Mouse (Mus musculus) liver, embryonic 16.5 days (tissue): ENCODE measurements around the gene Hmgxb4. TPM values are rescaled to one million over a fixed set of nuclear protein-coding genes. Genes with fewer than 3 reads are reported as not detected.

Experiments
- ATAC-seq: fragments of 200-750 bp; cut with Nextera tagmentation; 2 replicates; pipeline ENCODE4 v1.8.0; 2017; ENCODE audit warnings: low read depth, mild to moderate bottlenecking, moderate number of reproducible peaks, moderate library complexity
- H3K27ac ChIP-seq: fragments of 300-500 bp; sonication (generic); 2 replicates; pipeline ENCODE4 v1.5.1; 2014; ENCODE audit warnings: mild to moderate bottlenecking, low read length
- H3K27me3 ChIP-seq: fragments of 300-500 bp; sonication (generic); 2 replicates; pipeline ENCODE4 v1.6.1; 2014; ENCODE audit warnings: low read depth, low read length, mixed read lengths; ENCODE audit not compliant: control insufficient read depth, insufficient read depth
- H3K36me3 ChIP-seq: fragments of 300-500 bp; sonication (generic); 2 replicates; pipeline ENCODE4 v1.6.1; 2014; ENCODE audit warnings: mild to moderate bottlenecking; ENCODE audit not compliant: control insufficient read depth, insufficient read depth
- H3K4me1 ChIP-seq: fragments of 300-500 bp; sonication (generic); 2 replicates; pipeline ENCODE4 v1.6.1; 2014; ENCODE audit warnings: low read depth, low read length, mixed read lengths; ENCODE audit not compliant: control insufficient read depth
- H3K4me2 ChIP-seq: fragments of 300-500 bp; sonication (generic); 2 replicates; pipeline ENCODE4 v1.6.1; 2014; ENCODE audit warnings: low read depth, low read length, mixed read lengths
- H3K4me3 ChIP-seq: fragments of 300-500 bp; sonication (generic); 2 replicates; pipeline ENCODE4 v1.5.1; 2014; ENCODE audit warnings: low read depth, mild to moderate bottlenecking, low read length
- H3K9ac ChIP-seq: fragments of 300-500 bp; sonication (generic); 2 replicates; pipeline ENCODE4 v1.6.1; 2014; ENCODE audit warnings: low read depth, low read length
- H3K9me3 ChIP-seq: fragments of 300-500 bp; sonication (generic); replicated peaks from 2 replicates; pipeline ENCODE4 v1.6.1; 2016; ENCODE audit warnings: low read length; ENCODE audit not compliant: control insufficient read depth
- WGBS: fragments of 180-500 bp; shearing (Covaris S2); extraction: QIAGEN DNeasy Blood & Tissue Kit; methylation state at CpG from one replicate; pipeline ENCODE4 v1.1.7; 2014; ENCODE audit not compliant: insufficient replicate concordance; 5-methylcytosine and 5-hydroxymethylcytosine counted together
- polyA plus RNA-seq: library from polyadenylated mRNA; unstranded; fragments of >200 nt; fragmentation: Nextera tagmentation; extraction: Ambion mirVana; gene quantifications from 2 replicates; pipeline ENCODE4 v1.2.1, GENCODE M21; 2015

Gene Hmgxb4
- polyA plus RNA-seq, 1 experiment from 2014 or later: 8.7 TPM

DNA sequence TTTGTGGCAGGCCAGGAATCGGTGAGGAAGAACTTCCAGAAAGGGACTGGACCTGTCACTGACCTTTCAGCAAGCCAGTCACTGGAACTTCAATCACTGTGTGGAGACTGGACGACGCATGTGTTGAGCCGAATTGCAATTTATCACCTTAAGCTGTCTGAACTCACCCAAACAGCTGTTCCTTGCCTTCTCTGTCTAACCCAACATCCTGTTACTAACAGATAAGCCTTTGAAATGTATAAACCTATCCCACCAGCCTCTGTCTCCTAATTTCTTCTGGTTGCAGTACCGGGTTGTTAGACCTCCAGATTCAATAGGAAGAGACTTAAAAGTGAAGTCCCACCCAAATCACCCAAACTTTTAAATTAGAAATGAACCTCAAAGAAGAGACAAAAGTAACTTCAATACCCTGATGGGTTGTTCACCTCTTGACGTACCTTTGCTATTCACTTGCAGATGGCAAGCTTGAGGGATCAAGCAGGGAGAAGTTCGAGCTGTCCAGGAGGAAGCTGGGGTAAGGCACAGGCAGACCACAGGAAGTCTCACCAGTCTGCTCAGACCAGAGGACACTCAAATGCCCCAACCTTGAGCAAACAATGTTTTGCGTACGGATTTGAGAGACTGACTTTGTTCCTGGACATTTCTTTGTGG is 13.0 kb upstream of the Hmgxb4 start:
- Histone ChIP-seq H3K4me2 (no peak overlapping the region), H3K36me3 (no peaks in the 10 kb centered on the region), H3K4me1 (no peaks in the 10 kb centered on the region), H3K27ac (no peak overlapping the region), H3K4me3 (no peak overlapping the region), H3K27me3 (no peaks in the 10 kb centered on the region), H3K9me3 (no peaks in the 10 kb centered on the region), H3K9ac (no peak overlapping the region)
- no peak for ATAC-seq
- WGBS: 16% methylated on average over 9 of the region's 9 CpGs

DNA sequence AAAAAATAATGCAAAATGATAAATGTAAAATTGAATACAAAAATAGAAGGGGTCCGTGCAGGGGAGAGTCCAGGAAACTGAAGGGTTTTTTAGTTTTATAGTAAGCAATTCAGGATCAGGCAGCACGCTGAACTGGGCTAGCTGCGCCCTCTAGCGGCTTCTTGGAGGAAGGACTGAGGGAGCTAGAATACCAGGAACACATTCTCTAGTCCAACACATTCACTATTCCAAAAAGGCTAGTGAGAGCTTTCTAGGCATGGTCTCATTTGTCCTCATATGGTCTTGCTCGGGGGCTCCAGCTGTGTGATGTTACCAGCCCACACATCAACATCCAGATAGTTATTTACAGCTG is 12.5 kb upstream of the Hmgxb4 start:
- no peak overlapping the region for H3K4me2 ChIP-seq

DNA sequence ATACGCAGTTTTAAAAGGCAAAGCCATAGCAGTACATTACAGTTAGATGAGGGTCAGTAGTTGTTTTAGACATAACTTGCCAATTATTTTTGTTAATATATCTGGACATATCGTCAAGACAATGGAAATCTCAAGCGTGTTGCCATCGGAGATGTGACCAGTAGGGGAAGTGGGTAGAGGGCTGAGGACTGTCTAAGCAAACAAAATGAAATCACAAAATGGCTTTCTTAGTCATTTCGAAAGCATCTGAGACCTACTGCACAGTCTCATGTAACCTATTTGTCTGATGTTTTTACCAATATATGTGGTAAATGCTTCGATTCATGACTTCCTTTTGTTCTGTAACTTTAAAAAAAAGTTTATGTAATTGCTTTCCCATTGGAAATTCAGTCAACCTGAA is 11.3 kb upstream of the Hmgxb4 start:
- ATAC-seq: no peak
- Histone ChIP-seq H3K27ac (no peak overlapping the region), H3K4me2 (no peak overlapping the region), H3K4me3 (no peak overlapping the region), H3K9ac (no peak overlapping the region), H3K27me3 (no peaks in the 10 kb centered on the region), H3K36me3 (no peaks in the 10 kb centered on the region), H3K4me1 (no peaks in the 10 kb centered on the region), H3K9me3 (no peaks in the 10 kb centered on the region)
- 66% methylated on average over 6 of the region's 6 CpGs for WGBS

More for the DNA sequence above, 12.5 kb upstream of the Hmgxb4 start:
- Histone ChIP-seq H3K4me3 (no peak overlapping the region), H3K4me1 (no peaks in the 10 kb centered on the region), H3K36me3 (no peaks in the 10 kb centered on the region), H3K27me3 (no peaks in the 10 kb centered on the region), H3K27ac (no peak overlapping the region), H3K9me3 (no peaks in the 10 kb centered on the region), H3K9ac (no peak overlapping the region)
- 0% methylated on average over 5 of the region's 5 CpGs for WGBS
- no peak for ATAC-seq

GRCm38 (mm10) chr8:74987436-74987835 is 5.7 kb upstream of the Hmgxb4 start:
- WGBS: 77% methylated on average over 5 of the region's 5 CpGs
- no peak for ATAC-seq
- H3K9ac ChIP-seq: no peak overlapping the region

GRCm38 (mm10) chr8:74990021-74990420 is 3.1 kb upstream of the Hmgxb4 start:
- WGBS: 24% methylated on average over 15 of the region's 15 CpGs

More at GRCm38 (mm10) chr8:74987436-74987835, 5.7 kb upstream of the Hmgxb4 start:
- Histone ChIP-seq H3K4me1 (no peaks in the 10 kb centered on the region), H3K9me3 (no peaks in the 10 kb centered on the region), H3K4me2 (no peak overlapping the region), H3K4me3 (no peak overlapping the region), H3K27me3 (no peaks in the 10 kb centered on the region), H3K27ac (no peak overlapping the region), H3K36me3 (no peaks in the 10 kb centered on the region)

GRCm38 (mm10) chr8:74993475-74994451 is 607 bp downstream of the Hmgxb4 start:
- Histone ChIP-seq H3K4me2 (peak overlapping the region; percentile 71), H3K36me3 (no peaks in the 10 kb centered on the region), H3K4me3 (peak overlapping the region; percentile 86), H3K27ac (peak overlapping the region; percentile 90), H3K4me1 (peaks cover 8% of the 10 kb centered on the region), H3K9me3 (no peaks in the 10 kb centered on the region), H3K9ac (peak overlapping the region; percentile 98), H3K27me3 (no peaks in the 10 kb centered on the region)
- peak; percentile 91 for ATAC-seq
- under 1% methylated on average over 88 of the region's 111 CpGs for WGBS

More at GRCm38 (mm10) chr8:74990021-74990420, 3.1 kb upstream of the Hmgxb4 start:
- Histone ChIP-seq H3K9ac (no peak overlapping the region), H3K4me2 (0 out of 2 replicates have a peak overlapping the region, but pooled peaks have one; percentile 24), H3K9me3 (no peaks in the 10 kb centered on the region), H3K4me3 (0 out of 2 replicates have a peak overlapping the region, but pooled peaks have one; percentile 5), H3K36me3 (no peaks in the 10 kb centered on the region), H3K27ac (no peak overlapping the region), H3K4me1 (peaks cover 8% of the 10 kb centered on the region), H3K27me3 (no peaks in the 10 kb centered on the region)
- no peak for ATAC-seq

GRCm38 (mm10) chr8:74994540-74994939 is 1.4 kb downstream of the Hmgxb4 start:
- Histone ChIP-seq H3K36me3 (peaks cover under 1% of the 10 kb centered on the region; the same call in 1 of the 2 replicates), H3K9ac (peak overlapping the region; percentile 98), H3K4me2 (peak overlapping the region; percentile 71), H3K27me3 (no peaks in the 10 kb centered on the region), H3K27ac (no peak overlapping the region), H3K4me3 (peak overlapping the region; percentile 86), H3K4me1 (peaks cover 8% of the 10 kb centered on the region), H3K9me3 (no peaks in the 10 kb centered on the region)
- ATAC-seq: no peak
- 3% methylated on average over 7 of the region's 7 CpGs for WGBS

GRCm38 (mm10) chr8:75000431-75000830 is 7.3 kb downstream of the Hmgxb4 start:
- Histone ChIP-seq H3K27me3 (no peaks in the 10 kb centered on the region), H3K4me2 (no peak overlapping the region), H3K27ac (no peak overlapping the region), H3K4me3 (no peak overlapping the region), H3K36me3 (peaks cover 22% of the 10 kb centered on the region), H3K9me3 (no peaks in the 10 kb centered on the region), H3K4me1 (no peaks in the 10 kb centered on the region), H3K9ac (no peak overlapping the region)
- no peak for ATAC-seq
- WGBS: 68% methylated on average over 3 of the region's 3 CpGs

DNA sequence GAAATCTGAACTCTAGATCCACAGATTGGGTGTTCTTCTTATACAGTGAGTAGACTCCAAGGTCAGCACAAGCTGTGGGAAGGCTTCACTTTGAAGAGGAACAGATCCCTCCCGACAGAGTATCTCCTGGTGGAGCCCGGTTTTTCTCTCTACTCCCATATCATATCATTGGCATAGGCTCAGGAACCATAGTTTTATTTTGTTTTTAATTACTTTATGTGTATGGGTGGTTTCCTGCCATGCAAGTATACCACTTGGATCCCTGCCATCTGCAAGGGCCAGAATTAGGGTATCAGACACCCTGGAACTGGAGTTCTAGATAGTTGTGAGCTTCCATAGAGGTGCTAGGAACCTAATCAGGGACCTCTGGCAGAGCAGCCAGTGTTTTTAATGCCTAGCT is 15.7 kb downstream of the Hmgxb4 start:
- Histone ChIP-seq H3K27me3 (no peaks in the 10 kb centered on the region), H3K4me2 (no peak overlapping the region), H3K27ac (no peak overlapping the region), H3K4me3 (no peak overlapping the region), H3K9ac (no peak overlapping the region), H3K9me3 (no peaks in the 10 kb centered on the region), H3K36me3 (no peaks in the 10 kb centered on the region; the same call in none of the 2 replicates), H3K4me1 (no peaks in the 10 kb centered on the region)
- WGBS: 72% methylated on average over 2 of the region's 2 CpGs
- no peak for ATAC-seq
